Mouse (Mus musculus) E14TG2a.4 (cell line): ENCODE measurements around the gene Tbc1d22a.

ENCODE experiments used
- CTCF ChIP-seq: conservative IDR thresholded peaks from 2 replicates; pipeline ENCODE4 v1.5.1; 2014; ENCODE audit warnings: low read length
- NANOG ChIP-seq: IDR thresholded peaks from 2 replicates; pipeline ENCODE4 v1.6.1; 2014; ENCODE audit warnings: borderline replicate concordance, low read length, mixed read lengths
- POU5F1 ChIP-seq: IDR thresholded peaks from 2 replicates; pipeline ENCODE4 v1.6.1; 2014; ENCODE audit warnings: low read length, borderline replicate concordance

GRCm38 (mm10) chr15:86418436-86418835 is 204.2 kb downstream of the Tbc1d22a start:
- TF ChIP-seq CTCF (no peak), NANOG (no peak), POU5F1 (no peak)
